Mouse (Mus musculus): ENCODE results near the gene Gabarapl2. TPM values are rescaled to one million over a fixed set of nuclear protein-coding genes. Genes with fewer than 3 reads are reported as not detected.
"Not testable (repeated sequence)": the region's sequence is repeated elsewhere in the genome, so short reads cannot be mapped to it uniquely, and the experiment has no call there.

The Gabarapl2 gene
- polyA plus RNA-seq, 1 experiment from 2014 or later = 213 TPM

DNA sequence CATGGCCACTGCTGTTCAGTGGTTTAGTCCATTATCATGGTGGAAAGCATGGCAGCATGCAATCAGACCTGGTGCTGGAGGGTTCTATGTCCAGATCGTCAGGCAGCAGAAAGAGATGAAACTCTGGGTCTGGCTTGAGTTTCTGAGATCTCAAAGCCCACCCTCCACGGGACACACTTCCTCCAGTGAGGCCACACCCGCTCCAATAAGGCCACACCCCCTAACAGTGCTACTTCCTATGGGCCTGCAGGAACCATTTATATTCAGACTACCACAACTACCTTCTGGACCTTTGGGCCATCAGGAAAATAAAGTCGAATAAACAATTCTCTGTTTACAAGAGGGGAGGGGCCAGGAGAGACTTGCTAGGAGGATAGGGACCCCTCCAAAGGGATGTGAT lies 19.5 kb upstream of the Gabarapl2 start:
- Histone ChIP-seq H3K27me3 (ENCODE audit: poor library complexity, severe bottlenecking) (no peaks in the 10 kb centered on the region), H3K4me1 (no peaks in the 10 kb centered on the region), H3K27ac (no peak overlapping the region), H3K36me3 (replicated peaks) (peaks cover 19% of the 10 kb centered on the region), H3K4me3 (no peak overlapping the region), H3K9me3 (no peaks in the 10 kb centered on the region)
- no peak for DNase-seq (ENCODE audit: extremely low spot score, low spot score)
- 80% methylated on average over 4 of the region's 4 CpGs for WGBS

DNA sequence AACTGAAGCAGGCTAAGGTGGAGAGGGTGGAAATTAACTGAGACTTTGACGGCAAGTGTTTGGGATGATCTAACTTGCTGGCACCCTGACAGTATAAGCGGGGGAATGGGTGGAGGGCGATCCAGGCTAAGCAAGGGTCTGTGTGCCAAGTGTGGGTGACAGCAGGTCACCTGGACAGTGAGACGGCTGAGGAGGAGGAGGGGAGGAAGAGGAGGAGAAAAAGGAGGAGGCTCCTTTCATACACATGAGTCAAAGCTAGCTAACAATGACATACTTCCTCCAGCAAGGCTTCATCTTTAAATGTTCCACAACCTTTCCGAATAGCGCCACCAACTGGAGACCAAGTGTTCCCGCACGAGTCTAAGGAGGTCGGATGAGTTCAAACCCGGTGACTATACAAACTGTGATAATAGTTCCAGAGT lies 17.1 kb upstream of the Gabarapl2 start:
- Histone ChIP-seq H3K4me1 (no peaks in the 10 kb centered on the region), H3K36me3 (replicated peaks) (peaks cover 5% of the 10 kb centered on the region), H3K27ac (no peak overlapping the region), H3K4me3 (no peak overlapping the region), H3K27me3 (ENCODE audit: poor library complexity, severe bottlenecking) (no peaks in the 10 kb centered on the region), H3K9me3 (no peaks in the 10 kb centered on the region)
- no peak for DNase-seq (ENCODE audit: extremely low spot score, low spot score)
- 36% methylated on average over 10 of the region's 10 CpGs for WGBS

DNA sequence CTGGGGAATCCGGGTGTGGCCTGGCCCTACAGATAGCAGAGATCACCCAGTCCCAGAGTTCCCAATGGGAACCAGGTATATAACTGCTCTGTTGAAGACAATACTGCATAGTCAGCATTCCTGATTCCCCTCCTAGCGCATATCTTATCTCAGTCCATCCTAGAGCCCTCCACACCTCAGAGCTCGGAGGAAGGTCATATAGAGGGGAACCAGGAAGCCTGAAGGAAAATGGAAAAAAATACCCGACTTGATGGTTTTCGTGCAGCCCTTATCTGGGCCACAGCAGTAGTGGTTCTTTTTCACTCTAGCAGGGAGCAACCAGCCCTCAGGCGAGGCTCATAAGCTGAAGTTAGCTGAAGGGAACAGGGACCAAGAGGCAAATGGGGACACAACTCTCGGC lies 15.5 kb upstream of the Gabarapl2 start:
- H3K27me3 ChIP-seq (ENCODE audit: poor library complexity, severe bottlenecking) = no peaks in the 10 kb centered on the region
- no peaks in the 10 kb centered on the region; the same call in none of the 2 replicates for H3K36me3 ChIP-seq (replicated peaks)
- H3K9me3 ChIP-seq = no peaks in the 10 kb centered on the region
- no peak overlapping the region for H3K4me3 ChIP-seq
- H3K27ac ChIP-seq = no peak overlapping the region
- no peaks in the 10 kb centered on the region for H3K4me1 ChIP-seq
- DNase-seq (ENCODE audit: extremely low spot score, low spot score) = no peak
- WGBS = 88% methylated on average over 7 of the region's 7 CpGs

DNA sequence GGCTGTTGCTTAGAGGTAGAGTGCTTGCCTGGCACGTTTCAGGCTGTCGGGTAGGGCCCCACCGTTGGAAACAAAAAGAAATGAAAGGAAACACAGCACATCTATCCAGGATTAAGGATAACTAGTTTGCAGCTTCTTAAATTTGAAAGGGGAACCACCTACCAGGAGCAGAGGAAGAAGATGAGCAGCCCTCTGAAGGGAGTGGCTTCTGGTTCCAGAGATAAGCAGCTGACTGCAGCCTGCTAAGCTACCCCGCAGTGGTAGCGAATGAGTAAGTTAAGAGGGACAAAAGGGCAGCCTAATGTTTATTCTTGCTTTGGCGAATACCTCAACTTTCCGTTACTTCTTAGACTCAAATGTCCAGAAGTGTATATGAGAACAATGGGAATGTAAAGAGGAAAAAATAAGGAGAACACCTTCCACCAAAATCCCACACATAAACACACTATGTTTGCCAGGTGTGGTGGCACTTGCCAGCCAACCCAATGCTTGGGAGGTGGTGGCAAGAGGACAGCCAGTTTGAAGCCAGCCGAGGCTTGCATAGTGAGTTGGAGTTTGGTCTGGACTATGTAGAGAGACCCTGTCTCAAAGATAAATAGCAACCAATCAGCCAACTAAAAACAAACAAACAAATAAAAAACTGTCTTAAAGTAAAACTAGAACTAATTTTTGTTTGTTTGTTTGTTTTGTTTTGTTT lies 10.7 kb upstream of the Gabarapl2 start:
- Histone ChIP-seq H3K9me3 (no peaks in the 10 kb centered on the region), H3K4me3 (no peak overlapping the region), H3K27me3 (ENCODE audit: poor library complexity, severe bottlenecking) (no peaks in the 10 kb centered on the region), H3K4me1 (peaks cover 25% of the 10 kb centered on the region), H3K27ac (no peak overlapping the region), H3K36me3 (replicated peaks) (peaks cover 3% of the 10 kb centered on the region)
- 74% methylated on average over 8 of the region's 8 CpGs for WGBS
- DNase-seq (ENCODE audit: extremely low spot score, low spot score) = no peak

DNA sequence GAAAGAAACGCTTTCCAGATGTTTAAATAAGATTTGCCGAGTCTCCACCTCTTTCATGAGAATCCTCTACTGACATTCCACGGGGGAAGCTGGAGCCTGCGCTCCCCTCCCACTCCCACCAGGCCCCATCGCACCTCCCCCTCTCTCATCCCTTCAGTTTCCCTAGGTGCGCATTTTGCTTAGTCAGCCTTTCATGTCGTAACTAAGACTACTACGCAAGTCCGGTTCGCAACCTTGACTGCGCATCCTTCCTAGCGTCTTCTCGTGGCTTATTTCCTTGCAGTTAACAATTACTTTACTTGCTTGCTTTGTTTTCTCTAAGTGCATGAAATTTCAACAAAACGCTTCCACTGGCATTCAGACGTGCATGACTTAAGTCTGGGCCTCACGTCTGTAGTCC lies 8.8 kb upstream of the Gabarapl2 start:
- Histone ChIP-seq H3K36me3 (replicated peaks) (peaks cover 3% of the 10 kb centered on the region), H3K4me3 (no peak overlapping the region), H3K4me1 (peaks cover 25% of the 10 kb centered on the region), H3K27me3 (ENCODE audit: poor library complexity, severe bottlenecking) (no peaks in the 10 kb centered on the region), H3K9me3 (no peaks in the 10 kb centered on the region), H3K27ac (no peak overlapping the region)
- WGBS = 84% methylated on average over 16 of the region's 16 CpGs
- no peak for DNase-seq (ENCODE audit: extremely low spot score, low spot score)

DNA sequence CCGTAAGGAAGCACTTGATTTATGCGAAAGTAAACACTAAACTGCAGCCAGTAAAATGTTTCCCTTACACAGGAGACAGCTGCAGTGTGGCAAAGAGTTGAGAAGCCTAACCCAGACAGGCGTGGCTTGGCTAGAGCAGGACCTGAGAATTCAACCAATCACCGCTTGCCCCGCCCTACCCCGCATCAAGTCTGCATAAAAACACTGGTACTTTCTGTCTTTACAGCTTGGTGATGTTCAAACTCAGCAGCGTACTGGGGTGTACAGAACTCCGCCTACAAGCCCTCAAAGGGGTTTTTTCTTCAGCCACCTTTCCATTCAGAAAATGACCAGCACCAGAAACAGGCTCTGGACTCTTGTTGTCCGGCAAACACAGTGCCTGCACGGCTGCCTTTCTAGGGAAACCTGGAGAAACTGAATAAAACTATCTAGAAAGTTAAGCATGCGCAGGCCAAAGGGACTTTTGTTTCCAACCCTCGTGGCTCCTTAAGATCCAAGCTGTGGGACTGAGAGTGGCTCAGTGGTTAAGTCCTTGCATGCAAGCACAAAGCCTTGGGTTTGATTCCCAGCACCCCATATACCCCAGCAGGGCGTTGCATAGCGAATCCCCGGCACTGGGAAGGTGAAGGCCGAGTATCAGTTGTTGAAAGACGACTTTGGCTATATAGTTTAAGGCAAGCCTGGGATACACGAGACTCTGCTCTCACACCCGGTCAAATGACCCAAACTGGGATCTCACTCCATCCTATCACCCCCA lies 7.7 kb upstream of the Gabarapl2 start:
- 34% methylated on average over 19 of the region's 19 CpGs for WGBS
- no peaks in the 10 kb centered on the region for H3K27me3 ChIP-seq (ENCODE audit: poor library complexity, severe bottlenecking)
- H3K27ac ChIP-seq = peak overlapping the region; percentile 95
- H3K4me1 ChIP-seq = peaks cover 25% of the 10 kb centered on the region
- DNase-seq (ENCODE audit: extremely low spot score, low spot score) = peak; percentile 53
- no peaks in the 10 kb centered on the region for H3K9me3 ChIP-seq
- peak overlapping the region; percentile 87 for H3K4me3 ChIP-seq
- H3K36me3 ChIP-seq (replicated peaks) = peaks cover 3% of the 10 kb centered on the region; the same call in 1 of the 2 replicates

DNA sequence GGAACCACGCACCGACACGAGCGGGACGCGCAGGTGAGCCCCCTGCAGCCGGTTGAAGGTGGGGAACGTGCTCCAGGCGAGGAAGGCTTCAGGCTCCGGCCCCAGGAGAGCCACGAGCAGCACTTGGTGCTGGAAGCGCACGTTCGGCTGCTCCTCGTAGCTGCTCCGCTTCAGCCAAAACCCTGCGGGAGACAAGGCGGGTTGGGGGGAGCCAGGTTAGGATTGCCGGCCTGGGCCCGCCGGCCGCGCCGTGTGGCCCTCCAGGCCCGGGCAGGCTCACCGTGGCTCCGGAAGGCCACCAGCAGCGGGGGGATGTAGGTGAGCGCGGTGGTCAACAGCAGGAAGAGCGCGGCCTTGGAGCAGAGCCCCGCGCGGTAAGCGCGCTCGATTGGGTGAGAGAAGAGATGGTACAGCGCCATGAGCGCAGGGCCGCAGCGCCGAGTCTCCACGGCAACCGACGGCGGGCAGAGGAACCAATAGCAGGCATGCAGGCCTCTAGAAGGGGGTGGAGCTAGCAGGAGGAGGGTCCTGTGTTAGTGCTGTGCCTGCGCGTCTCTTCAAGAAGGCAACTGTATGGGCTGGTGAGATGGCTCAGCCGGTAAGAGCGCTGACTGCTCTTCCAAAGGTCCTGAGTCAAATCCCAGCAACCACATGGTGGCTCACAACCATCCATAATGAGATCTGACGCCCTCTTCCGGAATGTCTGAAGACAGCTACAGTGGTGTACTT lies 7.0 kb upstream of the Gabarapl2 start, which contains the start of gene Tmem231:
Gene Tmem231 (minus strand): TSS at position 534 of the 729 bp plus-strand sequence.
- peaks cover 25% of the 10 kb centered on the region for H3K4me1 ChIP-seq
- H3K27ac ChIP-seq = peak within 1 kb of the TSS; percentile 95
- no peaks in the 10 kb centered on the region for H3K27me3 ChIP-seq (ENCODE audit: poor library complexity, severe bottlenecking)
- H3K9me3 ChIP-seq = no peaks in the 10 kb centered on the region
- peaks cover 3% of the 10 kb centered on the region; the same call in 1 of the 2 replicates for H3K36me3 ChIP-seq (replicated peaks)
- WGBS = under 1% methylated on average over 53 of the region's 53 CpGs
- peak within 1 kb of the TSS; percentile 87 for H3K4me3 ChIP-seq
- DNase-seq (ENCODE audit: extremely low spot score, low spot score) = peak; percentile 92

DNA sequence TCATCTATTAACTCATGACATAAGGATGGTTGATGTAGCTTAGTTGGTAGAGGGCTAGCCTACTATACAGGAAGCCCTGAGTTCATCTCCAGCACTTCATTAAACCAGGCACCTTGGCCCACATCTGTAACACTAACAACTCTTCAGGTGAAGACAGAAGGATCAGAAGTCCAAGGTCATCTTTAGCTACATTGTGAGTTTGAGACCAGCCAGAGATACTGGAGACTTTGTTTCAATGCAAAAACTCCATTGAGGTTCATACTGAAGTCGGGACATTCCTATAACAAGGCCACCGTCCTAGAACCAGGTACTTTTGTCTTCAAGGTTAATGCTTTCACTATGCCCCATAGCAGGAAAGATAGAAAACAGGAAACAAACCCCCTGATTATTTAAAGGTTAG lies 6.3 kb upstream of the Gabarapl2 start:
- H3K27me3 ChIP-seq (ENCODE audit: poor library complexity, severe bottlenecking) = no peaks in the 10 kb centered on the region
- peaks cover 3% of the 10 kb centered on the region; the same call in 1 of the 2 replicates for H3K36me3 ChIP-seq (replicated peaks)
- 0 out of 2 replicates have a peak overlapping the region, but pooled peaks have one; percentile 87 for H3K4me3 ChIP-seq
- no peaks in the 10 kb centered on the region for H3K9me3 ChIP-seq
- WGBS = 84% methylated on average over 2 of the region's 2 CpGs
- H3K27ac ChIP-seq = no peak overlapping the region
- H3K4me1 ChIP-seq = peaks cover 25% of the 10 kb centered on the region
- no peak for DNase-seq (ENCODE audit: extremely low spot score, low spot score)

DNA sequence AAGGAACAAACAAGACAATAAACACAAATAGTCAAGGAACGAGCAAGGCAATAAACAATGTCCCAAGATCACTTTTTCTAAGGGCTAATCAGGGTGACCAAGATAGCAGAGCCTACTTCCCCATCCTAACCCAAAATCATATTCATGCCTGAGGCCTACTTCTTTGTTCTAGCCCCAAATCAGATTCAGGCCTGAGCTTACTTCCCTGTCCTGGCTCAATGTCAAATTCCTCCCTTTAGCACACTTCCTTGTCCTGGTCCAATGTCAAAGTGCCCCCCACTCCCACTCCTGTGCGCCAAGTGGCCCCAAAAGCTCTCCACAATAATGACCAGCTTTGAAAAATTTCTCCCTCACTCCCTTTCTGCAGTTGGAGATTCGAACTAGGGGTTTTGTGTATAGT lies 3.3 kb upstream of the Gabarapl2 start:
- 77% methylated on average over 3 of the region's 3 CpGs for WGBS
- Histone ChIP-seq H3K36me3 (replicated peaks) (peaks cover 4% of the 10 kb centered on the region), H3K4me1 (peaks cover 38% of the 10 kb centered on the region), H3K9me3 (no peaks in the 10 kb centered on the region), H3K27me3 (ENCODE audit: poor library complexity, severe bottlenecking) (no peaks in the 10 kb centered on the region), H3K27ac (no peak overlapping the region), H3K4me3 (no peak overlapping the region)
- no peak for DNase-seq (ENCODE audit: extremely low spot score, low spot score)

DNA sequence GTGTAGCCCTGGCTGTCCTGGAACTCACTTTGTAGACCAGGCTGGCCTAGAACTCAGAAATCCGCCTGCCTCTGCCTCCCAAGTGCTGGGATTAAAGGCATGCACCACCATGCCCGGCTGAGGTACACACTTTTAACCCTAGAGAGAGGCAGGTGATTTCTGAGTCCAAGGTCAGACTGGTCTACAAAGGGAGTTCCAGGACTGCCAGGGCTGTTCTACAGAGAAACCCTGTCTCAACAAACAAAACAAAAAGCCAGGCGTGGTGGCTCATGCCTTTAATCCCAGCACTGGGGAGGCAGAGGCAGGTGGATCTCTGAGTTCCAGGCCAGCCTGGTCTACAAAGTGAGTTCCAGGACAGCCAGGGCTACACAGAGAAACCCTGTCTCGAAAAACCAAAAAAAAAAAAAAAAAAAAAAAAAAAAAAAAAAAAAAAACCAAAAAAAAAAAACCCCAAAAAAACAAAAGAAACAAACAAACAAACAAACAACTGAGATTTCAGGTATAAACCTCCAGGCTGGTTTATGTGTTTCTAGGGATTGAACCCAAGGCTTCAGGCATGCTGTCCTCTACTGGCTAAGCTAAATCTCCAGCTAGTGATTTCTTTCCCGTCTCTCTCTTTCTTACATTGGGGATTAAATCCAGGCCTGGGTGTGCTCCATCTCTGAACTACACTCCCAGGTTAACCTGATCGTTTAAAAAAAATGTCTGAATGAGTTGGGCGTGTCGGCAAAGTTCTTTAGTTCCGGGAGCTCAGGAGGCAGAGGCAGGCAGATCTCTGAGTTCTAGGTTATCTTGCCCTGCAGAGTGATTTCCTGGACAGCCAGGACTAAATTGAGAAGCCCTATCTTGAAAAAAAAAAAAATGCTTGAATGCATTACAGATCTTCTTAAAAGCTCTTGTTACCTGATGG lies 2.2 kb upstream of the Gabarapl2 start:
- peaks cover 15% of the 10 kb centered on the region for H3K36me3 ChIP-seq (replicated peaks)
- not testable (repeated sequence) for H3K27ac ChIP-seq; H3K9me3 ChIP-seq; H3K27me3 ChIP-seq (ENCODE audit: poor library complexity, severe bottlenecking); DNase-seq (ENCODE audit: extremely low spot score, low spot score); H3K4me3 ChIP-seq
- peaks cover 28% of the 10 kb centered on the region for H3K4me1 ChIP-seq
- WGBS = 89% methylated on average over 9 of the region's 9 CpGs

DNA sequence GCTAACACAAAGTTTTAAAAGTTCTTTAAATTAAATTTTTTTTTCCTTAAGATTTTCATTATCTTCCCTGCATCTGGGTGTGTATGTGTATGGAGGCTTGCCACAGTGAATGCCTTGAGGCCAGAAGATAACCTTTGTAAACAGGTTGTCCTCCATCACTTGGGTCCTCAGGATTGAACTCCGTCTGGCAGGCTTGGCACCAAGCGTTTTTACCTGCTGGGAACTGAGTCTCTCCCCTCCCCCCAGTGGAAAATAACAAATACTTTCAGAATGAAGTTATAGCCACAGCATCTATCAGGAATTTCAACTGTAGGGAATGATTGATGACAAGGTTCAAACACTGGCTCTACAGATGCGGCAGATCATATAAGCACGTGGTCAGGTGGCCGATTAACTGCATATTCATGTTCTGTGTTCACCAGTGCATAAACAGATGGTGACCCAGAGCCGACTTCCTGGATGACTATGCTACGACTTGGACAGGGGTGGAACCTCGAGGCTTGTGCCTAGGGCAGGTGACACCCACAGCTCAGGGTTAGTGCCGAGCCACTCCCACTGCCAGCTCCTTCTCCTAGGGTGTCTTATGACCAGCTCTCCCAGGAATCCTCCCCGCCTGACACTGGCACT lies 874 bp upstream of the Gabarapl2 start:
- no peaks in the 10 kb centered on the region for H3K27me3 ChIP-seq (ENCODE audit: poor library complexity, severe bottlenecking)
- peak overlapping the region; percentile 100 for H3K4me3 ChIP-seq
- H3K36me3 ChIP-seq (replicated peaks) = peaks cover 28% of the 10 kb centered on the region
- DNase-seq (ENCODE audit: extremely low spot score, low spot score) = peak; percentile 25
- no peaks in the 10 kb centered on the region for H3K9me3 ChIP-seq
- H3K27ac ChIP-seq = peak overlapping the region; percentile 91
- peaks cover 23% of the 10 kb centered on the region for H3K4me1 ChIP-seq
- 15% methylated on average over 10 of the region's 10 CpGs for WGBS

Data from forebrain, embryonic 10.5 days (tissue).